Mouse (Mus musculus) liver, postnatal 0 days (tissue): ENCODE measurements around the gene Vac14.

Source experiments
- CTCF ChIP-seq: sonication (generic); IDR thresholded peaks from 2 replicates; pipeline ENCODE4 v1.5.1; 2016; ENCODE audit warnings: antibody characterized with exemption, low read depth
- EP300 ChIP-seq: IDR thresholded peaks from 2 replicates; pipeline ENCODE4 v1.6.1; 2016; ENCODE audit warnings: antibody characterized with exemption, low read depth, mild to moderate bottlenecking

DNA sequence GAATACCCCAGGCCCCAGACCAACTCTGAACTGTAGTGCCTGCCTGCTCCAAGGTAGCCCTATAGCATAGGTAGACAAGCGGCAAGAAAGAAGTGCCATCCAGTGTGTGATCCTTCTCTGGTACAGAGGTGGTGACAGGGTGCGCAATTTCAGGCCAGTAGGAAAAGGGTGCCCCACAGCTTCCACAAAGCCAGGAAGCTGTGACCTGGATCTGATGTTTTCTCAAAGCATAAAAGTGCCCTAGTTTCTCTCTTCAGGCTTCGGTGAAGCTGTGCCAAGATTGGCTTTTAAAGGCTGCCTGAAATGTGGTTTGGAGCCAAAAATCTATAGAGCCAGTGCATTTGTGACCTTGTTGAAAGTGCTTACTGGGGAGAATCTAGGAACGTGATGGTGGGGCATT, 76.4 kb downstream of the Vac14 start:
- TF ChIP-seq CTCF (no peak), EP300 (no peak)
